Mouse (Mus musculus) lung, embryonic 16.5 days (tissue): Measurements from ENCODE around the gene Bcat1. TPM values are rescaled to one million over a fixed set of nuclear protein-coding genes. Genes with fewer than 3 reads are reported as not detected.

Experiments
- ATAC-seq: fragments of 200-750 bp; cut with Nextera tagmentation; 2 replicates; pipeline ENCODE4 v1.8.0; 2017; ENCODE audit warnings: low read depth, mild to moderate bottlenecking, moderate library complexity
- H3K27ac ChIP-seq: fragments of 300-500 bp; sonication (generic); 2 replicates; pipeline ENCODE4 v1.5.1; 2014; ENCODE audit warnings: mild to moderate bottlenecking, control low read depth, low read length
- H3K27me3 ChIP-seq: fragments of 300-500 bp; sonication (generic); 2 replicates; pipeline ENCODE4 v1.6.1; 2014; ENCODE audit warnings: low read depth, low read length, mixed read lengths; ENCODE audit not compliant: control insufficient read depth, insufficient read depth
- H3K36me3 ChIP-seq: fragments of 300-500 bp; sonication (generic); 2 replicates; pipeline ENCODE4 v1.6.1; 2014; ENCODE audit warnings: low read length; ENCODE audit not compliant: control insufficient read depth, insufficient read depth
- H3K4me1 ChIP-seq: fragments of 300-500 bp; sonication (generic); replicated peaks from 2 replicates; pipeline ENCODE4 v1.6.1; 2014; ENCODE audit warnings: low read length, mixed read lengths; ENCODE audit not compliant: control insufficient read depth, insufficient read depth
- H3K4me2 ChIP-seq: fragments of 300-500 bp; sonication (generic); 2 replicates; pipeline ENCODE4 v1.6.1; 2014; ENCODE audit warnings: low read depth, low read length, control low read depth
- H3K4me3 ChIP-seq: fragments of 300-500 bp; sonication (generic); 2 replicates; pipeline ENCODE4 v1.5.1; 2014; ENCODE audit warnings: mild to moderate bottlenecking, low read length, control low read depth
- H3K9ac ChIP-seq: fragments of 300-500 bp; sonication (generic); 2 replicates; pipeline ENCODE4 v1.6.1; 2014; ENCODE audit warnings: low read length, control low read depth
- H3K9me3 ChIP-seq: fragments of 300-500 bp; sonication (generic); 2 replicates; pipeline ENCODE4 v1.6.1; 2016; ENCODE audit warnings: low read length; ENCODE audit not compliant: control insufficient read depth
- WGBS: fragments of 180-500 bp; shearing (Covaris S2); extraction: QIAGEN DNeasy Blood & Tissue Kit; methylation state at CpG from one replicate; pipeline ENCODE4 v1.1.7; 2014; 5-methylcytosine and 5-hydroxymethylcytosine counted together
- polyA plus RNA-seq: library from polyadenylated mRNA; unstranded; fragments of >200 nt; fragmentation: Nextera tagmentation; extraction: Ambion mirVana; gene quantifications from 2 replicates; pipeline ENCODE4 v1.2.1, GENCODE M21; 2015

Bcat1 gene
- polyA plus RNA-seq, 1 experiment from 2014 or later = 3.7 TPM

GRCm38 (mm10) chr6:145003459-145003858 is 72.5 kb downstream of the Bcat1 start:
- Histone ChIP-seq H3K9me3 (no peaks in the 10 kb centered on the region), H3K9ac (no peak overlapping the region), H3K4me3 (no peak overlapping the region), H3K27ac (no peak overlapping the region), H3K27me3 (no peaks in the 10 kb centered on the region), H3K4me1 (no peaks in the 10 kb centered on the region), H3K36me3 (no peaks in the 10 kb centered on the region), H3K4me2 (no peak overlapping the region)
- no peak for ATAC-seq

GRCm38 (mm10) chr6:145002094-145002936 is 73.7 kb downstream of the Bcat1 start:
- H3K9ac ChIP-seq = no peak overlapping the region
- no peaks in the 10 kb centered on the region for H3K4me1 ChIP-seq
- H3K27ac ChIP-seq = no peak overlapping the region
- H3K9me3 ChIP-seq = no peaks in the 10 kb centered on the region
- H3K4me2 ChIP-seq = no peak overlapping the region
- ATAC-seq = no peak
- WGBS = 64% methylated on average over 13 of the region's 14 CpGs
- H3K4me3 ChIP-seq = no peak overlapping the region
- no peaks in the 10 kb centered on the region for H3K36me3 ChIP-seq
- H3K27me3 ChIP-seq = no peaks in the 10 kb centered on the region

GRCm38 (mm10) chr6:145001493-145001892 is 74.5 kb downstream of the Bcat1 start:
- Histone ChIP-seq H3K9ac (no peak overlapping the region), H3K4me2 (no peak overlapping the region), H3K9me3 (no peaks in the 10 kb centered on the region), H3K27ac (no peak overlapping the region), H3K27me3 (no peaks in the 10 kb centered on the region), H3K4me1 (no peaks in the 10 kb centered on the region), H3K4me3 (no peak overlapping the region), H3K36me3 (no peaks in the 10 kb centered on the region)
- 69% methylated on average over 6 of the region's 6 CpGs for WGBS
- ATAC-seq = no peak

GRCm38 (mm10) chr6:144997229-144997628 is 78.8 kb downstream of the Bcat1 start:
- WGBS = 75% methylated on average over 3 of the region's 3 CpGs
- H3K27ac ChIP-seq = no peak overlapping the region
- no peaks in the 10 kb centered on the region for H3K9me3 ChIP-seq
- no peak for ATAC-seq
- no peaks in the 10 kb centered on the region for H3K36me3 ChIP-seq
- no peak overlapping the region for H3K4me3 ChIP-seq
- no peak overlapping the region for H3K9ac ChIP-seq
- H3K4me2 ChIP-seq = no peak overlapping the region
- H3K27me3 ChIP-seq = no peaks in the 10 kb centered on the region
- no peaks in the 10 kb centered on the region for H3K4me1 ChIP-seq

- WGBS = 37% methylated on average over 3 of the region's 3 CpGs
- Histone ChIP-seq H3K9me3 (no peaks in the 10 kb centered on the region; the same call in 1 of the 2 replicates), H3K4me3 (no peak overlapping the region), H3K4me1 (no peaks in the 10 kb centered on the region), H3K36me3 (no peaks in the 10 kb centered on the region), H3K27ac (no peak overlapping the region), H3K4me2 (no peak overlapping the region), H3K27me3 (no peaks in the 10 kb centered on the region), H3K9ac (no peak overlapping the region)
- no peak for ATAC-seq
Observed at GRCm38 (mm10) chr6:144992111-144992510, 83.9 kb downstream of the Bcat1 start.

GRCm38 (mm10) chr6:144989193-144989592 is 86.8 kb downstream of the Bcat1 start:
- no peaks in the 10 kb centered on the region for H3K36me3 ChIP-seq
- H3K9me3 ChIP-seq = no peaks in the 10 kb centered on the region; the same call in 1 of the 2 replicates
- no peak overlapping the region for H3K4me3 ChIP-seq
- ATAC-seq = no peak
- H3K4me1 ChIP-seq = no peaks in the 10 kb centered on the region
- no peak overlapping the region for H3K4me2 ChIP-seq
- 82% methylated on average over 4 of the region's 4 CpGs for WGBS
- no peaks in the 10 kb centered on the region for H3K27me3 ChIP-seq
- no peak overlapping the region for H3K9ac ChIP-seq
- H3K27ac ChIP-seq = no peak overlapping the region

- Histone ChIP-seq H3K36me3 (no peaks in the 10 kb centered on the region), H3K27me3 (no peaks in the 10 kb centered on the region), H3K4me3 (no peak overlapping the region), H3K9ac (no peak overlapping the region), H3K9me3 (no peaks in the 10 kb centered on the region; the same call in 1 of the 2 replicates), H3K27ac (no peak overlapping the region), H3K4me1 (no peaks in the 10 kb centered on the region), H3K4me2 (no peak overlapping the region)
- 84% methylated on average over 6 of the region's 6 CpGs for WGBS
- ATAC-seq = no peak
Observed at GRCm38 (mm10) chr6:144987676-144988075, 88.3 kb downstream of the Bcat1 start.

- Histone ChIP-seq H3K4me3 (no peak overlapping the region), H3K9me3 (no peaks in the 10 kb centered on the region; the same call in 1 of the 2 replicates), H3K27ac (no peak overlapping the region), H3K4me2 (no peak overlapping the region), H3K36me3 (no peaks in the 10 kb centered on the region), H3K4me1 (no peaks in the 10 kb centered on the region), H3K27me3 (no peaks in the 10 kb centered on the region), H3K9ac (no peak overlapping the region)
- no peak for ATAC-seq
- WGBS = 64% methylated on average over 7 of the region's 7 CpGs
Observed at GRCm38 (mm10) chr6:144987216-144987615, 88.8 kb downstream of the Bcat1 start.

- ATAC-seq = no peak
- WGBS = 93% methylated on average over 8 of the region's 8 CpGs
Observed at GRCm38 (mm10) chr6:144984221-144984620, 91.8 kb downstream of the Bcat1 start.

More at GRCm38 (mm10) chr6:144984221-144984620, 91.8 kb downstream of the Bcat1 start:
- Histone ChIP-seq H3K4me2 (no peak overlapping the region), H3K9ac (no peak overlapping the region), H3K27me3 (no peaks in the 10 kb centered on the region), H3K36me3 (no peaks in the 10 kb centered on the region), H3K4me3 (no peak overlapping the region), H3K9me3 (no peaks in the 10 kb centered on the region; the same call in 1 of the 2 replicates), H3K4me1 (no peaks in the 10 kb centered on the region), H3K27ac (no peak overlapping the region)
